Mouse (Mus musculus) gastrocnemius, postnatal 10 days (tissue): Measurements from ENCODE around the gene Ahcy. TPM values are rescaled to one million over a fixed set of nuclear protein-coding genes. Genes with fewer than 3 reads are reported as not detected.
"Not testable (repeated sequence)": the region's sequence is repeated elsewhere in the genome, so short reads cannot be mapped to it uniquely, and the experiment has no call there.

Experiments
- DNase-seq: peaks from one replicate; pipeline ENCODE4 v3.0.0; 2021; ENCODE audit warnings: mixed read lengths
- total RNA-seq, 2 experiments: library from RNA; stranded (reverse); gene quantifications; 2 replicates each; pipeline ENCODE4 v1.2.3; 2021

The Ahcy gene
- total RNA-seq, 2 experiments from 2014 or later, result 18.9 to 22.7 TPM

- DNase-seq, result peak; percentile 56
Observed at GRCm38 (mm10) chr2:155018762-155019641, 55.3 kb downstream of the Ahcy start.

- not testable (repeated sequence) for DNase-seq
Observed at GRCm38 (mm10) chr2:155018251-155018755, 56.0 kb downstream of the Ahcy start, which contains the start of gene Gm14226. Gene Gm14226, plus strand, starts transcription at chr2:155018266.

GRCm38 (mm10) chr2:155016751-155017150 lies 57.5 kb downstream of the Ahcy start:
- DNase-seq, result not testable (repeated sequence)

GRCm38 (mm10) chr2:155012991-155013390 lies 61.3 kb downstream of the Ahcy start:
- no peak for DNase-seq

GRCm38 (mm10) chr2:155011086-155011656 lies 63.1 kb downstream of the Ahcy start:
- DNase-seq, result no peak

Other genes with a start within 250 kb of the Ahcy start
- 100 to 1,000 TPM; 106 to 109 TPM for gene Eif2s2, start 181.6 kb downstream of the Ahcy start, total RNA-seq
- gene Gm14226, start 56.2 kb downstream of the Ahcy start, total RNA-seq, result not detected
- 10 to 100 TPM; 25.7 to 33.8 TPM for gene Itch, start 59.0 kb upstream of the Ahcy start, total RNA-seq
- 100 to 1,000 TPM; 155 to 156 TPM for gene Dynlrb1, start 162.0 kb upstream of the Ahcy start, total RNA-seq
- 100 to 1,000 TPM; 165 to 183 TPM for gene Map1lc3a, start 201.8 kb upstream of the Ahcy start, total RNA-seq